Mouse (Mus musculus) forebrain, embryonic 12.5 days (tissue): Measurements from ENCODE around the gene Dclk3. TPM values are rescaled to one million over a fixed set of nuclear protein-coding genes. Genes with fewer than 3 reads are reported as not detected.

Source experiments
- polyA plus RNA-seq: library from polyadenylated mRNA; unstranded; fragments of >200 nt; fragmentation: Nextera tagmentation; extraction: Ambion mirVana; gene quantifications from 2 replicates; pipeline ENCODE4 v1.2.1, GENCODE M21; 2016

Gene Dclk3
- polyA plus RNA-seq, 1 experiment from 2014 or later: 1.1 TPM

Other genes with a start within 250 kb of the Dclk3 start
- 49.3 and 53.3 TPM in 2 replicates for gene Mlh1, start 167.3 kb upstream of the Dclk3 start, polyA plus RNA-seq
- 46.9 and 52.5 TPM in 2 replicates for gene Epm2aip1, start 167.2 kb upstream of the Dclk3 start, polyA plus RNA-seq
- gene Trank1, start 127.3 kb upstream of the Dclk3 start, polyA plus RNA-seq: 2.7 and 3.1 TPM in 2 replicates